Mouse (Mus musculus) MEL (cell line): ENCODE measurements around the gene Cox17. TPM values are rescaled to one million over a fixed set of nuclear protein-coding genes. Genes with fewer than 3 reads are reported as not detected.

Experiments
- DNase-seq: peaks from one replicate; pipeline ENCODE4 v3.0.0; 2011; ENCODE audit warnings: low read depth, low spot score
- H3K27ac ChIP-seq: 2 replicates; pipeline ENCODE4 v1.5.1; 2012; ENCODE audit warnings: low read depth, mild to moderate bottlenecking, control low read depth, low read length, moderate library complexity; ENCODE audit not compliant: control insufficient read depth
- H3K27me3 ChIP-seq, 2 experiments: fragments of 150-350 bp in 1 of 2; sonication (generic) in 1 of 2; 2 replicates each; pipeline ENCODE4 v1.6.1; 2012; ENCODE audit warnings: low read length in 2 of 2, mild to moderate bottlenecking in 2 of 2, improper control_type of control experiment in 1 of 2, moderate library complexity in 1 of 2; ENCODE audit not compliant: insufficient read depth in 2 of 2, control insufficient read depth in 1 of 2
- H3K36me3 ChIP-seq, 2 experiments: 2 replicates each; pipeline ENCODE4 v1.6.1; 2012 to 2014; ENCODE audit warnings: low read length in 2 of 2, improper control_type of control experiment in 1 of 2, inconsistent platforms in 1 of 2, mild to moderate bottlenecking in 1 of 2; ENCODE audit not compliant: insufficient read depth in 2 of 2, control insufficient read depth in 1 of 2
- H3K4me1 ChIP-seq, 2 experiments: fragments of 150-350 bp in 1 of 2; sonication (generic) in 1 of 2; 2 replicates each; pipeline ENCODE4 v1.6.1; 2012; ENCODE audit warnings: low read length in 2 of 2, improper control_type of control experiment in 1 of 2, mild to moderate bottlenecking in 1 of 2; ENCODE audit not compliant: insufficient read depth in 2 of 2, control insufficient read depth in 1 of 2
- H3K4me3 ChIP-seq, 2 experiments: fragments of 150-350 bp in 1 of 2; sonication (generic) in 1 of 2; 2 replicates each; pipeline ENCODE4 v1.5.1; 2012; ENCODE audit warnings: low read depth in 2 of 2, low read length in 2 of 2, mild to moderate bottlenecking in 2 of 2, moderate library complexity in 2 of 2, control low read depth in 1 of 2, improper control_type of control experiment in 1 of 2; ENCODE audit not compliant: control insufficient read depth in 1 of 2, insufficient read depth in 1 of 2
- H3K79me2 ChIP-seq: 2 replicates; pipeline ENCODE4 v1.6.1; 2012; ENCODE audit warnings: mild to moderate bottlenecking, low read length, moderate library complexity; ENCODE audit not compliant: control insufficient read depth, poor library complexity, insufficient read depth
- H3K9ac ChIP-seq: 2 replicates; pipeline ENCODE4 v1.6.1; 2012; ENCODE audit warnings: low read depth, mild to moderate bottlenecking, control low read depth, low read length, moderate library complexity; ENCODE audit not compliant: control insufficient read depth, poor library complexity, severe bottlenecking
- H3K9me3 ChIP-seq: fragments of 150-350 bp; sonication (generic); replicated peaks from 2 replicates; pipeline ENCODE4 v1.6.1; 2012; ENCODE audit warnings: mild to moderate bottlenecking, low read length, improper control_type of control experiment, moderate library complexity; ENCODE audit not compliant: insufficient read depth
- CTCF ChIP-seq, 3 experiments: IDR thresholded peaks in 2 of 3; conservative IDR thresholded peaks in 1 of 3; 2 replicates each; pipeline ENCODE4 v1.5.1; 2011 to 2012; ENCODE audit warnings: low read length in 3 of 3, low read depth in 2 of 3, mild to moderate bottlenecking in 2 of 3, improper control_type of control experiment in 1 of 3, inconsistent platforms in 1 of 3, mixed read lengths in 1 of 3, moderate library complexity in 1 of 3; ENCODE audit not compliant: control insufficient read depth in 1 of 3, insufficient read depth in 1 of 3, poor library complexity in 1 of 3, severe bottlenecking in 1 of 3
- ELF1 ChIP-seq: IDR thresholded peaks from 2 replicates; pipeline ENCODE4 v1.6.1; 2014; ENCODE audit warnings: low read depth, mild to moderate bottlenecking, inconsistent platforms, low read length, improper control_type of control experiment, moderate library complexity
- EP300 ChIP-seq, 2 experiments: IDR thresholded peaks; 2 replicates each; pipeline ENCODE4 v1.6.1; 2011; ENCODE audit warnings: improper control_type of control experiment in 2 of 2, low read length in 2 of 2, low read depth in 1 of 2, mild to moderate bottlenecking in 1 of 2
- ETS1 ChIP-seq: IDR thresholded peaks from 2 replicates; pipeline ENCODE4 v1.6.1; 2012; ENCODE audit warnings: low read depth, mild to moderate bottlenecking, inconsistent platforms, low read length, improper control_type of control experiment, moderate library complexity
- GABPA ChIP-seq: IDR thresholded peaks from 2 replicates; pipeline ENCODE4 v1.6.1; 2012; ENCODE audit warnings: low read depth, mild to moderate bottlenecking, inconsistent platforms, low read length, improper control_type of control experiment, moderate library complexity
- HCFC1 ChIP-seq: IDR thresholded peaks from 2 replicates; pipeline ENCODE4 v1.6.1; 2012; ENCODE audit warnings: low read depth, mild to moderate bottlenecking, inconsistent platforms, low read length, improper control_type of control experiment, moderate library complexity
- MAX ChIP-seq: IDR thresholded peaks from 2 replicates; pipeline ENCODE4 v1.6.1; 2011; ENCODE audit warnings: low read length, improper control_type of control experiment
- MXI1 ChIP-seq: IDR thresholded peaks from 2 replicates; pipeline ENCODE4 v1.6.1; 2011; ENCODE audit warnings: mild to moderate bottlenecking, low read depth, low read length, improper control_type of control experiment
- MYC ChIP-seq: IDR thresholded peaks from 2 replicates; pipeline ENCODE4 v1.6.1; 2011; ENCODE audit warnings: low read depth, mild to moderate bottlenecking, low read length, improper control_type of control experiment, moderate library complexity
- NRF1 ChIP-seq: IDR thresholded peaks from 2 replicates; pipeline ENCODE4 v1.6.1; 2014; ENCODE audit warnings: low read depth, mild to moderate bottlenecking, inconsistent platforms, low read length, improper control_type of control experiment, moderate library complexity; ENCODE audit not compliant: poor library complexity, insufficient read depth, severe bottlenecking
- POLR2A ChIP-seq, 2 experiments: IDR thresholded peaks; 2 replicates each; pipeline ENCODE4 v1.6.1; 2011 to 2012; ENCODE audit warnings: low read length in 2 of 2, mild to moderate bottlenecking in 2 of 2, control low read depth in 1 of 2, improper control_type of control experiment in 1 of 2, low read depth in 1 of 2, moderate library complexity in 1 of 2; ENCODE audit not compliant: control insufficient read depth in 1 of 2, insufficient read depth in 1 of 2, poor library complexity in 1 of 2
- POLR2AphosphoS5 ChIP-seq: IDR thresholded peaks from 2 replicates; pipeline ENCODE4 v1.6.1; 2012; ENCODE audit warnings: low read depth, borderline replicate concordance, mild to moderate bottlenecking, inconsistent platforms, low read length, moderate library complexity, mixed read lengths
- TBP ChIP-seq: IDR thresholded peaks from 2 replicates; pipeline ENCODE4 v1.8.0; 2011; ENCODE audit warnings: low read depth, low read length, improper control_type of control experiment
- USF2 ChIP-seq, 2 experiments: IDR thresholded peaks; 2 replicates each; pipeline ENCODE4 v1.6.1; 2011 to 2012; ENCODE audit warnings: improper control_type of control experiment in 2 of 2, low read length in 2 of 2, borderline replicate concordance in 1 of 2, inconsistent platforms in 1 of 2, low read depth in 1 of 2, mild to moderate bottlenecking in 1 of 2; ENCODE audit not compliant: insufficient read depth in 1 of 2
- polyA plus RNA-seq, 2 experiments: library from polyadenylated mRNA; stranded (reverse) in 1 of 2; unstranded in 1 of 2; fragments of >175 nt in 1 of 2; fragments of >200 nt in 1 of 2; gene quantifications; 2 replicates each; pipeline versions ENCODE4 v1.2.1 to v1.2.4; 2012; ENCODE audit warnings: low replicate concordance in 2 of 2, low read depth in 1 of 2; ENCODE audit not compliant: insufficient read length in 2 of 2, insufficient read depth in 1 of 2, missing spikeins in 1 of 2
- total RNA-seq: library from RNA; depleted of rRNA; stranded (reverse); fragments of 300-350 nt; gene quantifications from 2 replicates; pipeline ENCODE4 v1.2.3, GENCODE M21; 2012

The Cox17 gene
- total and polyA plus RNA-seq, 3 experiments: 269 to 295 TPM; not detected in 1

DNA sequence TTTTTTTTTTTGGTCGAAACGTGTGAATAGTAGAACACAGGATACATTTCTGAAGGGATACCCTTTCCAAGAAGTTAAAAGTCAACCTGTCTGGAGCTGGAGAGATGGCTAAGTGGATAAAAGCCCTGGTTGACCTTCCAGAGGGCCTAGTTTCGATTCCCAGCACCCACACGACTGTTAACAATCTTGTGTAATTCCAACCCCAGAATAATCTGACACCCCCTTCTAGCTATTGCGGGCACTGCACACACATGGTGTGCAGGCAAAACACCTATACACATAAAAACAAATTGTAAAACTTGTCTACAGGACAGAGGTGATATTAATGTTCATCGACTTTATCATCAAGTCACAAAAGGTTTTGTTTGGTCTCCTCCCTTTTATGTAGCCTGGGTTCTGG is 797 bp downstream of the Cox17 start:
- H3K27ac ChIP-seq: peak overlapping the region; percentile 85
- DNase-seq: peak; percentile 56

DNA sequence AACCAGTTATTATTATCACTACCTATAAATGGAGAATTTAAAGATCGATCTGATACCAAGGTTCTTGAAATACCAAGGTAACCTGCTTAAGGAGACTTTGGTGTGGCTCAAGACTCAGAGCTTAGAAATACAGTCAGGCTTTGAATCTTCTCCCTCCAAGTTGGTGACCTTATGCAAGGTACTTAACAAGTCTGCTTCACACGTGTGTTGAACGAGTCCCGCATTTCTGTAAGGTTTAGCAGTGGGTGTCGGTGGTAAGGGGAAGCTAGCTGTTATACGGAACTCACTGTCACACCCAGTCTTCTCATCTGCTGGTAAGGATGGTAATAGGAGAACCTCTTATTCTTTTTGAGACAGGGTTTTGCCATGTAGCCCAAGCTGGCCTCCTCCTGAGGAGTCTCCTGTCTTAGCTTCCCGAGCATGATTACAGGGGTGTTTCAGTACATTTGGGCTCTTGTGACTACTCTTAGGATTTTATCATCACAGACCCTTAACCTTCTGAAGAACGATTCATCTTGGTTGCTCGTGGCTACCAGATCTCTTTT is 1.5 kb downstream of the Cox17 start:
- peak overlapping the region; percentile 85 for H3K27ac ChIP-seq
- no peaks in the 10 kb centered on the region for H3K9me3 ChIP-seq
- peak; percentile 89 for DNase-seq
- H3K36me3 ChIP-seq: peaks cover 14 to 42% of the 10 kb centered on the region in 2 experiments
- H3K4me3 ChIP-seq: peak overlapping the region; percentile 48 to 79
- peak; percentile 67; the same call in 1 of the 2 replicates for TF ChIP-seq MYC
- no peak for TF ChIP-seq EP300 (IDR thresholded peaks at IDR 0.05; ENCODE audit: low read depth in 1 of 2, low read length in 2 of 2)
- TF ChIP-seq GABPA: no peak
- TF ChIP-seq POLR2A (IDR thresholded peaks at IDR 0.05; ENCODE audit: control insufficient read depth in 1 of 2, insufficient read depth in 1 of 2, low read depth in 1 of 2, low read length in 2 of 2, poor library complexity in 1 of 2): peak in 1 of 2 experiments; percentile 60; a peak in 2 of 4 replicates
- peak; percentile 62; the same call in 1 of the 2 replicates for TF ChIP-seq TBP
- TF ChIP-seq ELF1: 0 out of 2 replicates have a peak, but pooled peaks have one; percentile 14
- TF ChIP-seq MAX: peak; percentile 52
- TF ChIP-seq ETS1: 0 out of 2 replicates have a peak, but pooled peaks have one; percentile 5
- TF ChIP-seq MXI1: peak; percentile 82
- TF ChIP-seq, all 39 proteins: peak for 7
- peaks cover 37% of the 10 kb centered on the region for H3K79me2 ChIP-seq
- H3K4me1 ChIP-seq: peaks cover 14 to 18% of the 10 kb centered on the region in 2 experiments
- peak overlapping the region; percentile 99 for H3K9ac ChIP-seq
- no peaks in the 10 kb centered on the region for H3K27me3 ChIP-seq

More for the DNA sequence above, 797 bp downstream of the Cox17 start:
- peaks cover 11 to 39% of the 10 kb centered on the region in 2 experiments for H3K36me3 ChIP-seq
- H3K79me2 ChIP-seq: peaks cover 37% of the 10 kb centered on the region
- peak overlapping the region; percentile 79 to 100 for H3K4me3 ChIP-seq
- peak overlapping the region; percentile 99 for H3K9ac ChIP-seq
- no peaks in the 10 kb centered on the region for H3K9me3 ChIP-seq
- no peaks in the 10 kb centered on the region for H3K27me3 ChIP-seq
- peaks cover 14 to 18% of the 10 kb centered on the region in 2 experiments for H3K4me1 ChIP-seq
- TF ChIP-seq USF2 (IDR thresholded peaks at IDR 0.05; ENCODE audit: borderline replicate concordance in 1 of 2, insufficient read depth in 1 of 2, low read depth in 1 of 2, low read length in 2 of 2) (no peak), HCFC1 (no peak), MYC (no peak), POLR2AphosphoS5 (no peak), NRF1 (no peak), CTCF (IDR thresholded peaks at IDR 0.05 in 2 of 3, conservative IDR thresholded peaks at IDR 0.05 in 1 of 3; ENCODE audit: control insufficient read depth in 1 of 3, insufficient read depth in 1 of 3, low read depth in 2 of 3, low read length in 3 of 3, poor library complexity in 1 of 3, severe bottlenecking in 1 of 3) (no peak)
